Mouse (Mus musculus) heart, adult 18-20 months (tissue): ENCODE data around the gene Rnf166. TPM values are rescaled to one million over a fixed set of nuclear protein-coding genes. Genes with fewer than 3 reads are reported as not detected.

Experiments
- DNase-seq, 2 experiments: peaks; one replicate each; pipeline ENCODE4 v3.0.0; 2021 to 2022; ENCODE audit warnings: mixed read lengths in 1 of 2
- long read RNA-seq, 2 experiments: library from polyadenylated mRNA; stranded (forward); transcript quantifications; one replicate each; pipeline ENCODE4 v2.0.0; 2021
- total RNA-seq, 2 experiments: library from RNA; stranded (reverse); gene quantifications; 2 replicates each; pipeline ENCODE4 v1.2.3; 2021

The Rnf166 gene
- total RNA-seq = 10 to 100 TPM; 42.1 to 51.7 TPM
- long read RNA-seq, experiment 1, transcript Rnf166-201 (6 exons, 1,783 nt) = major isoform, 54 of 69 reads
- long read RNA-seq, experiment 1, partial matches to known transcripts = 14 of 69 reads
- long read RNA-seq, experiment 1, other reads (novel, unspliced or antisense) = 1 of 69 reads
- long read RNA-seq, experiment 2, transcript Rnf166-201 (6 exons, 1,783 nt) = major isoform, 25 of 31 reads
- long read RNA-seq, experiment 2, partial matches to known transcripts = 2 of 31 reads
- long read RNA-seq, experiment 2, other reads (novel, unspliced or antisense) = 4 of 31 reads

DNA sequence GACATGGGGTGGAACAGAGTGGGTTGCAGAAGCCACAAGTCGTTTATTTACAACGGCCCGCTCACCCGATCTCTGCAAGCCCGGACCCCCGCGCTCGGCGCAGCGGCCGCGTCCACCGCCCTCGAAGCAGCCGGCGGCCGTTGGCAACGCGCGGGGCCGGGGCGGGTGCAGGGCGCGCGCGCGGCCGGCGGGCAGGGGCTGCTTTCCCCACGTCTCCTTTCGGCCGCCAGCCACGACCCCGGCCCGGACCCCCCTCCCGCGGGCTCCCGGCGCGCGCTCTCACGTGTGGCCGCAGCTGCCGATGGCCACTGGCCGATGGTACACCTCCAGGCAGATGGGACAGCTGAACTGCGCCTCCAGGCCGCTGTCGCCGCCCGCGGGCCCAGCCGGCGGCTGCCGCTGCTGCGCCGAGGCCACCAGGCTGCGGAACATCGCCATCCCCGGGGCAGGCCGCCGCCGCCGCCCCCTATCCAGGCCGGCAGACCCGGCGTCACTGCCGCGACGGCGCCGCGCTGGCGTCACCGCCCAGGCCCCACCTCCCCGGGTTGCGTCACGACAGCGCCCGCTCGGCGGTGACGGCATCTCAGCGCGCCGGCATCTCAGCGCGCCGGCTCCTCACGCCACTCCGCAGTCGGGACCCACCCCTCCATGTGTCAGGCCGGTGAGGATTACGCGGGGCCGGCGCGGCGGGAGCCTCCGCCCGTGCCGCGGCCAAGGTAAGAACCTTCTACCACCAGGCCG, at the start of gene Rnf166, which contains the start of gene Ctu2:
Gene Rnf166, minus strand, starts transcription at position 485 of the 741 bp plus-strand sequence.
Gene Ctu2, plus strand, starts transcription at position 564 of the 741 bp plus-strand sequence.
- DNase-seq = peak; percentile 93

- DNase-seq = peak in 1 of 2 experiments; percentile 30
Measured at GRCm38 (mm10) chr8:122525004-122525403, 49.1 kb upstream of the Rnf166 start.

GRCm38 (mm10) chr8:122524506-122524905, 48.6 kb upstream of the Rnf166 start:
- DNase-seq = peak; percentile 44 to 46

DNA sequence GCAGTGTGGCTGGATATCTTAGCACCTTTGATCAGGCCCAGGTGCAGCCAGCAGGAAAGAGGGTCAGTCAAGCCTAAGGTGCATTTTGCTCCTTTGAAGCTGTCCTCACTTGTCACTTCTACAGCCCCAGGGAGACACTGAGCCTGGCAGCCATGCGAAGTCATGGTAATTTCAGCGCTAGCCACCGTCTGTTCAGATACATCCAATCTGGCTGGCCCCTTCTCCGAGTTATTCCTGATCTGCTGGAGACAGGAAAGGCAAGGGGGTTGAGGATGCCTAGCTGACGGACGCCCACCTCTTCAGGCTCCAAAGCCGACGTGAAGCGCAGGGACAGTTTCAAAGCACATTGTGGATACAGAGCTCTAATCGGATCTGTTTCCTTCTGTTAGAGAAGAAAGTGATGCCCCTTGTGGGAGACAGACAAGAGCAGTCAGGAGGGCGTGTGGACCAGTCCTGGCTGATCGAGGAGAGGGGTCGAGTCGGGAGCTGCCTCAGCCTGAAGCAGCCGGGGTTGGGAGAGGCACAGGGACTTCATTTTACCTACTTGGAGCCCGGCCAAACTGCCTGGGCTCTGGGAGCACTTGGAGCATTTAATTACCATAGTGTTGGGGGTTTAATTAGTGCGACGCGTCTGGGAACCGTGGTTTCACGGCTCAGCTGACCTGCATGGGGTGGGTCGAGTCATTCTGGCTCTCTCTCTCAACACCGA, 47.9 kb upstream of the Rnf166 start:
- DNase-seq = peak in 1 of 2 experiments; percentile 47

- DNase-seq = peak; percentile 76 to 90
Measured at GRCm38 (mm10) chr8:122522796-122523651, 47.2 kb upstream of the Rnf166 start.

DNA sequence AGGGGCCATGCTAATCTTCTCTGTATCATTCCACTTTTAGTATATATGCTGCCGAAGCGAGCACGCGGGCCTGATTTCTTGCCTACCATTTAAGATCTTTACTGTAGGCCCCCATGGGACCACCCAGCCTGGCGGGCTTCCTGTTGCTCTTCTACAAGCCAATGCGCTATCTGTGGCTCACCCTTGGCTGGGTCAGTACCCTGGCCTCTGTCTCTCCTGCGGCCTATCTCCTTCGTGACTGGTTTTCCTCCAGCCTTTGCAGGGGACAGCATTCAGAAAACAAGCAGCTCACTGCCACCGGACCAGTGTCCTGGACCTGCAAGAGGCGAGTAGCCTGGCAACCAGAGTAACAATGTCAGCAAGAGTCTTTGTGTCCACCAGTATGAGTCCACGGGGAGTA, 44.7 kb upstream of the Rnf166 start:
- peak in 1 of 2 experiments; percentile 26 for DNase-seq

DNA sequence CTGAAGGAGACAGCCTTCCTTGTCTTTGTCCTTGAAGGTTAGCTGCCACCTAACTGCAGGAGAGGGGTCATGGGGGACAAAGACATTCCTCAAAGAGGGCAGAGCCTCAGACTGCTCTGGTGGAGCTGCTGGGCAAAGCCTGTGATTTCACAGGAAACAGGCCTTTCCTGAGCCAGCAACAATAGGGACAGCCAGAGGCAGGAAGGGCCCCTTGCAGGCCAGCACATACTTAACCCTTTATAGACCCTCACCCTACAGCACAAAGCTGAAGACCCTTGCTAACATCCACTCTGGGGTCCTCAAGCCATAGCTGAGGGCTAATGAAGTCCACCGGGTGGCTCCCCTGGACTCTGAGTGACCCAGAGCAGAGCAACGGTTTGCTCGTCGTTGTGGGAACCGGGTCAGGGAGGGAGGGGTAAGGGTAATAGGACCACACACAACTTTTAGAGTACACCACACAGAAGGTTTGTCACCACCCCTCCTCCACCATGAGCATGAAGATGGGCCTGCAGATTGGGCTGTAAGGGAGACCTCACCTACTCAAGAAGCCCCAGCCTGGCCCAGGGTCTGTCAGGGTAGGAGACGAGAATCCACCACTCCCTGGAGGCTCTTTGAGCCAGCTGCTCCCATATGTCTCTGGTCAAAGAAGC, 41.8 kb upstream of the Rnf166 start:
- DNase-seq = peak; percentile 63 to 84

GRCm38 (mm10) chr8:122515699-122516098, 39.8 kb upstream of the Rnf166 start:
- DNase-seq = peak in 1 of 2 experiments; percentile 21

GRCm38 (mm10) chr8:122512392-122512791, 36.5 kb upstream of the Rnf166 start:
- DNase-seq = peak in 1 of 2 experiments; percentile 29

DNA sequence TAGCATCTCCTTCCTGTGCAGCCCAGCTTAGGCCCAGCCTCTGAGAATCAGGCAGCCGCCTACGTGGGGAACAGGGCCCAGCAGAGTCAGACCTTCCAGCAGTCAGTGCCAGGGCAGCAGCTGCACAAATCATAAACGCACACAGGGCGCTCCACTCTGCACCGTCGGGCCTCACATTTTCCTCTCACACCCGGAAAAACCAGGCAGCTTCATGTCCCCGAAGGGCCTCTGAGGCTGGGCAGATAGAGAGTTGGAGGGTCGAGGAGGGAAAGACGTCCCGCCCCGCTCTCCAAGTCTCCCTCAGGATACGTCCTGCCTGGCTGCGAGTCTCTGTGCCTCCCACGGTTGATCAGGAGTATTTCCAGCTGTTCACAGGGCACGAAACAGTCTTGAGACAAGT, 35.7 kb upstream of the Rnf166 start:
- DNase-seq = peak; percentile 68 to 76

DNA sequence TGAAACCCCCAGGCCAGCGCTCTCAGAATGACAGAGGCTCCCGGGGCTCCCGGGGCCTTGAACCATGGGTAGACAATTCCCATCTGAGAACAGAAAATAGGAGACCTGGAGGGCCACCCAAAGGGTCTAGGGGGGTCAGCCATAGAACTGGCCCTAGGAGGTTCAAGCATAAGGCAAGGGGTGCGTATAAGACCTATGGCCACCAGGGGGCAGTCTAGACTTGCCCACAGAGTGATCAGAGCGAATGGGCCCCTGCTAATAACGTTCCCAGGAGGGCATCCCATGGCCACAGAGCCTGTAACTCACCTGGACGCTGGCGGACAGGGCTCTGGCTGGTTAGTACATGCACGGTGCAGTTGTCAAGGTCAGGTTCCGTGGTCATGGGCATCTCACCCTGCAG, 25.0 kb upstream of the Rnf166 start:
- DNase-seq = peak; percentile 79 to 89

DNA sequence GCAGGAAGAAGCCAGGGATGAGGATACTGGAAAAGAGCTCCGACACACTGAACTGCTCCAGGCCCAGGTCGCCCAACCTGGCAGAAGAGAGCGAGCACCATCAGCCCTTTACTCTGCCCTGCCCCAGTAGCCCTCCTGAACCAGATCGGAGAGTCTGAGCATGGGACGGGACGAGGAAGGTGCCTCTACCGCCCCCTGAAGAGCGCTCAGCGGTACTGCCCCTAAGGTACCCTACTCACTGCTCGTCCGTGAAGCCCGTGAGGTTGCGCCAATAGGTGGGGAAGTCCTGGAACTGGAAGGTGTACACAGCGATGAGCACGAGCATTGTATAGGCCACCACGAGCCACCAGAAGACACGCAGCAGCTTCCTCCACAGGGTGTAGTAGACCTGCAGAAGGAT, 22.0 kb upstream of the Rnf166 start:
- DNase-seq = no peak

- DNase-seq = peak in 1 of 2 experiments; percentile 41
Measured at GRCm38 (mm10) chr8:122497016-122497734, 21.3 kb upstream of the Rnf166 start.

GRCm38 (mm10) chr8:122488387-122488786, 12.5 kb upstream of the Rnf166 start:
- DNase-seq = no peak

DNA sequence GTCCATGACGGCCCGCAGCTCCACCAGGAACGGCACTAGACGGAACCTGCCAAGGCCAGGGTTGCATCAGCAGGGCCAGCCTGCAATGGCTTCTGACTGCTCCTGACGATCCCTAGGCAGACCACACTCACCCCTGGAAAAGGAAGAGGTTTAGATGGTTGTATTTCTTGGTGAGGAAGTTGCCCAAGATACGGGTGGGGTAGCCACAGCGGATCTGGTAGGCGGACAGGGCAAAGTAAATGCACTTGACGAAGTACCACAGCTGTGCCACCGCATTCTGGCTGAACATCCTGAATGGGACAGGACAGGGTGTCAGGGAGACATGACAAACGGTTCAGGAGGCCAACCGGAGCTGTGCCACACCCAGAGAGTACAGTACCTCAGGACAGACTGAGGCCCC, 9.0 kb upstream of the Rnf166 start:
- no peak for DNase-seq

- no peak for DNase-seq
Measured at GRCm38 (mm10) chr8:122483877-122484276, 8.0 kb upstream of the Rnf166 start.

GRCm38 (mm10) chr8:122482448-122482847, 6.6 kb upstream of the Rnf166 start:
- DNase-seq = no peak

DNA sequence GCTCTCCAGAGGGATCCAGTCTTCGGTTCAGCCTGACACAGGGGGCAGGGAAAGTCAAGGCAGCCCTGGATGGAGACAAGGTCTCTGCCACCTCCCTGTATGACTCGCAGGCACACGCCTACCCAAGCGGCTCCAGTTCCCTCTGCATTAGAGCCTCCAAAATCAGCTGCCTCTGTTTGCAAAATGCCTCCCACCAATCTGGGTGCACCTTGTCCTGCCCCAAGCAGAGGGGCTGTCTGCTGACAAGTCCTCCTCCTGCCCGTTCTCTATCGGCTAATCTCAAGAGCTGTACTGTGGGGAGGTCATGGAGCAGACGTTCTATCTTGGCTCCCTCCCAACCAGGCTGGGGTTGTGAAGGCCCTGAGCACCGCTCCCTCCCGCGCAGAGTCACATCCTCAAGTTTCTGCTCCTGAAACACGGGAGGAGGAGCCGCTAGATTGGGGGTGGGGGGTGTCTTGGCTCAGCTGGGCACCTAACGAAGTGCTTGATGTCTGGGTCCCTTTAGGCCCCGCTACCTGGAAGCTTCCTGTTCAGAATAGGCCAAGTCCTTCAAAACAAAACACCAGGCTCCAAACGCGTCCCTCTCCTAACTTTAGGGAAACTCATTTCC, 808 bp downstream of the Rnf166 start:
- DNase-seq = peak; percentile 56 to 62

DNA sequence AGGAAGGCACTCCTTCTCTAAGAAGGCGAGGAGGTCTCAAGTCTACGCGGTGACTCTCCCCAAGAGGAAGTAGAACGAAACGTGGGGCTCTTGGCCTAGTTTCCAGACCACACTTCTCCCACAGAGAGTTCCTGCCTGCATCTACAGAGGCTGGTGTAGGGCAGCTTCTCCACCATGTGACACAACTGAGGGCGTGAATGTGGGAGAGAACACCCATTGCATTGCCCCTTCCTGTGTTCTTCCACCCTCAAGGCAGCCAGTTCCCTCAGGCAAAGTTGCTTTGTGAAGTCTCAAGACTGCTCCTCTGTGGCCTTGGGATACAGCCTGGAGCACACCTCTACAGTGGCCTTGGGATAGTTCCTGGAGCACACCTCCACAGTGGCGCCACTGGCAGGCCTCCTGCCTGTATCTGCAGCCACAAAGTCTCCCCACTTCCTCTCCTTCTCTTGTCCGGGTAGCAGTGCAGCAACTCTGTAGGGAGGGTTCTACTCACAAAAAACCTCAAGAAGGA, 1.9 kb downstream of the Rnf166 start:
- peak; percentile 22 to 48 for DNase-seq

- no peak for DNase-seq
Measured at GRCm38 (mm10) chr8:122470691-122471090, 5.2 kb downstream of the Rnf166 start.
